Mouse (Mus musculus) adipocyte (in vitro differentiated cells): ENCODE data around the gene Fam19a5.

Experiments used
- DNase-seq: peaks from one replicate; pipeline ENCODE4 v3.0.0-alpha.2; 2016; ENCODE audit warnings: low spot score

Gene Fam19a5

DNA sequence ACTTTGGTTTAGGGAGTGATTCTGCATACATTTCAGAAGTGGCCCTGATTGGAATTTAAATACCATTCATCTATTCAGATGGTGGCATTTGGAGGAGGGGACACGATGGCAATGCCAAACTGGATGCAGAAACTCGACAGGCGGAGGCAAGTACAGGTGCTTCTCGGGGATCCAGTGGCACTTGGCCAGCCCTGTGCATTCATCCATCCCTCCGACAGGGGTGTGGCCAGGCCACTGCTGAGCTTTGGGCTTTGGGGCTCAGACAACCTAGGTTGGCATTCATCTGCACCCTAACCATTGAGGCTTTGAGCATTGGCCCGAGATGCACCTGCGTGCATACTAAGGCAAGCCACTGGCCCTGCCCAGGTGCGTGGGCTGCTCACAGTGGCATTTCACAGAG is 52.6 kb downstream of the Fam19a5 start:
- DNase-seq: no peak

DNA sequence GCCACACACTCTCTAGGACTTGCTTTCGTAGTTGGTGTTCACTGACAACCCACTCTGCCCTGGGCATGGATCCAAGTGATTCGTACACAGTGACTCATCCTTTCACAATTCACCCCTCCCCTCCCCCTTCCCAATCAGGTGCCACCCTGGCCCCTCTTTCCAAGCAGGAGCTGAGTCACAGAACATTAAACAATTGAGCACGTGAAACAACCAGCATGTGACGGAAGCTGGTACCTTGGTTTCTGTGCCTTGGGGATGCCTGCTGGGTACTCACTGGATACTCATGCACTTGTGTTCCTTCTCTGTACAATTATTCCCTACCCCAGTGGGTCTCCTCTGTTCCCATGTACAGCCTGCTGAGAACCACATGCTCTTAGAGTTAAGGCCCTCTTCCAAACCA is 53.0 kb downstream of the Fam19a5 start:
- DNase-seq: no peak

DNA sequence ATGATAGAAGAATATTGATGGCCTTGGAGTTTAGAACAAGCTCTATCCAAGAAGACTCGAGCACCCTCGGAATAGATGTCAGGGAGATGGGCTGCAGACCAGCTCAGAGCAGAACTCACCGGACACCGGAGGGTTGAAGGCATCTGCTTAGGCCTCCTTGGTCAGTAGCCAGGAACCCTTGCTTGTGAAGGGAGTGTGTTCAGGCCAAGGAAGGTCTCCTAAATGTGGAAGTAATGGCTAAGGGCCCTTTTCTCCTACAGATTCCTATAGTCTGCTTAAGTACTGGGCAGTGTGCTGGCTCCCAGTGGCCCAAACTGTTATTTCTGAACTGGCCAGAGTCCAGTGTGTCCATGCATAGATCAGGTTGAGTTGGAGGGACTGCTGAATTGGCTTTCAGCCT is 53.7 kb downstream of the Fam19a5 start:
- no peak for DNase-seq

DNA sequence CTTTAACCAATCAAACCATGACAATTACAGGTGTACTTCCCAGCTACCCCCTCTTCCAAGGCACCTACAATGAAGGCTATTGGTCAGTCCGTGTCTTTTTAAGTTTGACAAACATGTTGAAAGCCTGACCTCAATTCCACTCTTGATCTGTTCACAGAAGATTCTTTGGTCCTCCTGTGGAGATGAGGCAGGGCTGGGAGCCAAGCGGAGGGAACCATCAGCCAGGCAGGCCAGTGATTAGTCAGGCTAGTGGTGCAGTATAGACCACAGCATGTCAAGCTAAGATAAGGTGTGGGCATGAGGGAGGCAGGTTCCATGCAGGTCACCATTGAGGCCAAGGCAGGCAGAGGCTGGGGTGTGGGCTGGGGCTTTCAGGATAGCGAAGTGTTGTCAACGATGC is 54.5 kb downstream of the Fam19a5 start:
- DNase-seq: no peak

DNA sequence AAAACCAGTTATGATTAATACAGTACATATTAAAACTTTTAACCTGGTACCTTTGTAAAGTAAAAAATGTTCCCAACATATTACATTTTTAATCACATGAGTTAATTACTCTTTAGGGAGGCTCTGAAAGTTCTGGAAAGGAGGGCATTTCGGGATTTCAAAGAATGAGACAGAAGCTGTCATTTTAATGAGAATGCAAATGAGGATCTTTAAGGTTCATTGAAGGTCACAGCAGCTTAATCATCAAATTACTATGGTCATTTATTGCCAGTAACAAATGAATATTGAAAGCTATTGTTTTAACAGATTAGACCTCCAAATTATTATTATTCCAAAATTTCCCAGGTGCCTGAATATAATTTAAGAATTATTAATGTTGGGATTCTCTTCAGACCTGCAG is 59.2 kb downstream of the Fam19a5 start:
- DNase-seq: no peak

DNA sequence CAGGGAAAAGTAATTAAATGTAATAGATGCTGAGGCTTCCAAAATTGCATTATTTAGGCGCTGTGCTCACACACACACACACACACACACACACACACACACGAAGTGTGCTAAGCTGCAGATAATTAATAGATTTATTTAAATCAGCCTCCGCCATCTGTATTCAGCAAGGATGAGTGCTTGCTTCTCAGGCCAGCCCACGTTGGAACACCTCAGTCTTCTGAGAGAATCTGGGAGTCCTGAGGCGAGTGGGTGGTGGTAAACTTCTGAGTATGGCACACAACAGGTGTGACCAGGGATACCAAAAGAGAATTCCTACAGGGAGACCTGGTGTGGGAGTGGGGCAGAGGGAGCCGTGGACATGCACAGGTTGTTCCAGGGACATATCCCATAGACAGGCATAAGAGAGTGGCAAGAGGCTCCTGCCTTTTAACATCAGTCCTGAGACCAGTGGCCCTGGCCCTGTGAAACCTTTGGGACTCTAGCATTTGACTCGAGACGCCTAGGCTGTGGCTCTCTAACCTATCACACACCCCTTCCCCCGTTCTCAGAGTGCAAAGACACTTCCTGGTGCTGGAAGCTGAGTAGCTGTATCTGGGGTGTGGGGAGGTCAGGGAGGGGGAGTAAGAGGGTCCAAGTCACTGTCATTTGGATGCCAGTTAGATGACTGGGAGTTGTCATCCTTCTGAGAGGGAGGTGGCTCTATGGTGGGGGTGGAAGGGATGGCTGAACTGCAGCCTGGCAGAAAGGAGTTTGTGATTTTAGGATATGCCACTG is 61.6 kb downstream of the Fam19a5 start:
- DNase-seq: no peak

DNA sequence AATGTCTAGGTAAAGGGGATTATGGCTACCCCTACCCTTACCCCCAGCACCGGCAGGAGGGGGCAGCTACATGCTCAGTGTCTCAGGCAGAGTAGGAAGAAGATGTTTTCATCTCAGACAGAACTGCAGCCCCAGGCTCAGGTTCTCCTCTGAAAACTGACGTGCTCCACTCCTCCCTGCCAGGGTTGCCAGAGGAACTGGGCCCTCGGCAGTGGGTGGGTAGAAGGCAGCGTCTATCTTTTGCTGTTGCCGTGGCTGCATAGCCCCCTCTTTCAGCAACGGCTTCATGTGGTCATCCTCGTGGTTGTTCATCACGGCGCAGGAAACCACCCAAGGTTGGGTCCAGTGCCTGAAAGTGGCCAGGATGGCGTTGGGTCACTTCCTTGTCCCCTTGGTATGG is 62.6 kb downstream of the Fam19a5 start:
- no peak for DNase-seq

DNA sequence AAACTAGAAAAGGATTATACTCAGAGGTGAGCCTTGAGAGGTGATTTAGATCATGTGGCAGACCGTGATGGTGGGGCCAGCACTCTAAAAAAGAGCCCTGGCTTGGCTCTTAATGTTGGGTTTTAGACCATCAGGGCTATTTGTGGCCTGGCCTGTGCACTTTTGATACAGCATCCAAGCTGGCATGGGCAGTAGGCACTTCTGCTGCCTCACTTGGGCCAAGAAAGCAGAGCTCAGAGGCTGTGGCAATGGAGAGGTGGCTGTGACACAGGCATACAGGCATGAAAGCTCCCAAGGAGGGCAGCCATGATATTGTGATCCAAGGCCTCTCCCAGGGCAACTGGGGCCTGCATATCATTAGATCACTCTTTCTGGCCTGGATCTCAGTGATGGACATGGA is 65.1 kb downstream of the Fam19a5 start:
- DNase-seq: no peak

DNA sequence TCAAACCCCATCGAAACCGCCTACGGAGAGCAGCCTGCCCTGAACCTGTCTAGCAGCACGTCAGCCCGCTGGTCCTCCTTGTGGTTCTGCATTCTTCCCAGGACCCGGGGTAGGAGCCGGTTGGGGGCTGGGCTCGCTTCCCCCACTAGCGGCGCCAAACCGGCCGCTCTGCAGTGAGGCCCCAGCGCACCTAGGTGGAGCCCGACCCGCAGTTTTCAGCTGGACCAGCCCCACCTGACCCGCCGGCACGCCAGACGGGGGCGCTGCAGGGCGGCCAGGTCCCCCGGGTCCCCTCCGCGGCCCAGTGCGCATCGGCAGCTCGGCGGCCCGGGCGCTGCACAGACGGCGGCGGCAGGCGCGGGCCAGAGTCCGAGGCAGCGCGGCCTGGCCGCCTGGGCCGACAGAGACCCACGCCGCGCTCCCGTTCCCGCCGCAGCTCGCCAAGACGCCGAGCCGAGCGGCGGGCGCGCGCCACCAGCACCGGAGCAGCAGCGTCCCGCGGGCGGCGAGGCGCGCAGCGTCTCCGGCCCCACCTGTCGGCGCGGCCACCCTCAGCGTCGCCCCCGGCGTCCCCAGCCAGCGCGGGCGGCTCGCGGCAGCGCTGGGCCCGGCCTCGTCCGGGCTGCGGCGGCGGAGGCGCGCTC is 80.0 kb downstream of the Fam19a5 start:
- no peak for DNase-seq

DNA sequence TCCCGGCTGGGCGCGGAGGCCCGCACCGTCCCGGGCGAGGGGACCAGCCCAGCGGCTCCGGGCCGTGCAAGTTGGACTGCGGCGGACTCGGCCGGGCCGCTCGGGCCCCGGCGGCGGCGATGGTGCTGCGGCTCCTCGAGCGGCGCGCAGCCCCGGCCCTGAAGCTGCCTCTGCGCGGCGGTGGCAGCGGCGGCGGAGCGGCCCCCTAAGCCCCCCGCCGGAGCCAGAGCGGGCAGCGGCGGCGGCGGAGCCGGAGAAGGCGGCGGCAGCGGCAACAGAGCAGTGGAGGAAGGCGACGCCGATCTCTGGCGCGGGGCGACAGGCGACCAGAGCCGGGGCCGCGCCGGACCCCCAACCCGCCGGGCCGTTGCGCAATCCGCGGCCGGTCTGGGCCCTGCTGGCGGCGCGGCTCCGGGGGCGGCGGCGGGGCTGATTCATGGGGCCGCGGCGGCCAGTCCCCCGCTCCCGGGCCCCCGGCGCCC is 80.6 kb downstream of the Fam19a5 start:
- DNase-seq: no peak

DNA sequence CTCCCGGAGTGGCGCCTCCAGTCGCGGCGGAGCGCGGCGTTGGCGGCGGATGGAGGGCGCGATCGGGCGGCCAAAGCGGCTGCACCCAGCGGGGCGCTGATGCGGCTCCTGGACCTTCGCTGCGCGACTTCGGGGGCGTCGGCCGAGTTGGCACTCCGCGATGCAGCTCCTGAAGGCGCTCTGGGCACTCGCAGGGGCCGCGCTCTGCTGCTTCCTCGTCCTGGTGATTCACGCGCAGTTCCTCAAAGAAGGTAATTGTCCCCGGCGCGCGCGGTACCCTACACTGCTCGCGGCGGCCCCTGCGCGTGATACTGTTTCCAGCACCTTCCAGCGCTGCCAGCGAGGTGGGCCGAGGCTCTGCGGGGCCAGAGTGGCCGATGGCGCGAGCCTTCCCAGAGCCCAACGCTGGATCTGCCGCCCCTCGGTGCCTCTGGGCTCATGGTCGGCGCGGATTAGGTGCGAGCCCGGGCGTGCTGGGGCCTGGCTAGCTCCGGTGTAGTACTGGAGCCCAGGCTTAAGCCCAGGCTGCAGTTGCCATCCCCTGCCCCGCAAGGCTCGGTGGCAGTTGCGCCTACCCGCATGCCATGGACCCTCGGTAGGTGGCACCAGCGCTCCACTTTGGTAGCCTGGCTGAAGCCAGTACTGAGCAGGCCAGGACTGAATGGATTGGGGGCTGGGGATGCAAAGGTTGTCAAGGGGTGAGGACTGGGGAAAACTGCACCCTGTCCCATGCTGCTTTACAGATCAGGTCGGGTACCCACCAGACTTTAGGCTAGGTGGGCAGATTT is 81.3 kb downstream of the Fam19a5 start:
- no peak for DNase-seq

DNA sequence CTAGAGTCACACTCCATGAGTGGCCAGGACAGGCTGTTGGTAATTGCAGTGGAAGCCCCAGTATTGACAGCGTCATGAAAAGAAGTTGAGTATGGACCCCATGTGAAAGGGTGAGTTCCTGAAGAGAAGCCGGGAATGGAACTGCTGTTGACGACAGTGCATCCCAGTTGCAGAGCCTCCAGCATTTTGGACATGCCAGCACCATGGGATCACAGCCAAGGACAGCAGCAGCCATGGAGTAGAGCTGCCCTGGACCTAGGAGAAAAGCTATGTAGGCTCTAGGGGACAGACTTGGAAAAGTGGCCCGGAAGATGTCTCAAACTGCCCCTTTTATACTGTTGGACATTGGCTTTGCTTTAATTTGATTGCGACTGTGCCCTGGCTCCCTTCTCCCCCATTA is 91.2 kb downstream of the Fam19a5 start:
- DNase-seq: no peak

DNA sequence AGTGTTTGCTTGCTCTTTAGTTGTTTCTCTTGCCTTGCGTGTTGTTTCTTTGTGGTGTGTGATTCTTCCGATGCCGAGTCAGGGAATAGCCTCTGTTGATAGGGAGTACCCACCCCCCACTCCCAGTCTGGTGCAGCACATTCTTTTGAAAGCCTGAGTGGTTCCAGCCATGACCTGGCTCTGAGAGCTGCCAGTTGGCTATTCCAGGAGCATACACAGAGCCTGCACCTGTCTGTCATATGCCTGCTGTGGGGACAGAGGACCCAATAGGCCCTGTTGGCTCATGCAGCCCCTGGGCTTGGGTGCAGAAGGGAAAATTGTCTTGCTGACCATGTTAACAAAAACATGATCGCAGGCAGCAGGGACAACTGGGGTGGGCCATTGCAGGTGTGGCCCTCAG is 92.3 kb downstream of the Fam19a5 start:
- no peak for DNase-seq

DNA sequence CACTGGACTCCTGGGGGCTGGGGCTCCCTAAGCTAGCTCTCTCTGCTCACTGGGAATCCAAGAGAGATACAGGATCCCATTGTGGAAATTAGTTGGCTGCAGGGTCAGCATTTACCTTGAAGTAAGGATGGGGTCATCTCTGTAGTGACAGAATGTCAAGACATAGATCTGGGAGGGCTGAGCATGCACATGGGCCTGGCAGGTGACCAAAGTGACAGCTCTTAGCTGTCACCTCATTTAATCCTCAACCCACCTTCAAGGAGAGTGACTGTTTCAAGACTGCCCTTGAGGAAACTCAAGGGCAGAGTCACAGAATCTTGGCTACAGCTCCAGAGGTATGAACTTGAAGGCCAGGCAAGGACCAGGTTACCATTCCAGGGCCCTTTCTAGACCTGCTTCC is 93.1 kb downstream of the Fam19a5 start:
- DNase-seq: no peak

DNA sequence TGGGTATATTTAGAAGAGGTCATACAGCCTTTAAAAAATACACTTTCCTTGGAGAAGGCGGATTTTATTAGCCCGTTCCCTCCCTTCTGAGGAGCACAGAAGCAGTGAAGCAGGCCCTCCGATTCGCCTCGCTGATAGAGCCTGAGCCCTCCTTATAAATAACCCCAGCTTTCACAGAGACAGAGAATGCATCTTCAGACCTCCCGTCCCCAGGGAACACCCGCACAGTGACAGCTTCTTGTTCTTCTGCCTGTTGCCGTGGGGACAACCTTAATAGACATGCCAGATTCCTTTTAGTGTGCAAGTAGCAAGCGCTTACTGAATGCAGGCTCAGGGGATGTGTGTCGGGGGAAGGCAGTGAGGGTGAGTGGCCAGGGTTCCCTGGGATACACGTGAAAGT is 94.2 kb downstream of the Fam19a5 start:
- no peak for DNase-seq

DNA sequence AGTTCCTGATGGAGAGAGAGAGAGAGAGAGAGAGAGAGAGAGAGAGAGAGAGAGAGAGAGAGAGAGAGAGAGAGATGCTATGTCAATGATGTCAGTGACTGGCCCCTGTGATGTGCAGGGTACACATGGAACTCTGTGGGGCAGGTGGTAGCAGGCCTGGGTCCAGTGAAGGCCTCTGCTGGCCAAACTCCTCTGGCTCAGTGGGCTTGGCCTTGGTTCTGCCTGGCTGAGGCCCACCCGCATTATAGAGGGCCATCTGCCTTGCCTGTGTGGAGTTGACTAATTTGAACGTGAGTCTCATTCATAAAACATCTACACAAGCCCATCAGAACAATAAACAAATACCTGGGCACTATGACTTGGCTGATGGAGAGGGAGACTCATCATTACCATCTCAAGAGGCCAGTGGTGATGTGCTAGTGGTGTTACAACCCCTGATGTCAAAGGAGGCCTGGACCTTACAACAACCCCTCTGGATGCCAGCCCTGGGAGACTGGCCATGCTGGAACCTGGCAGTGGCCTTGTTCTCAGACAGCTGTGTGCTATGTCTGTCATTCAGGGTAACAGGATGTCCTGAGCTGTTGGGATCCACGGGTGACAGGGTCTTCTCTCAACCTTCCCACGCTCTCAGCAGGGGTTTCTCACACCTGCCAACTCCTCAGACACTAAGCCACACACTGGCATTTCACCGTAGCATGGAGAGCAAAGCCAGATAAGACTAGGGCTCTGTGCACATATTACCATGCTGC is 102.4 kb downstream of the Fam19a5 start:
- no peak for DNase-seq

DNA sequence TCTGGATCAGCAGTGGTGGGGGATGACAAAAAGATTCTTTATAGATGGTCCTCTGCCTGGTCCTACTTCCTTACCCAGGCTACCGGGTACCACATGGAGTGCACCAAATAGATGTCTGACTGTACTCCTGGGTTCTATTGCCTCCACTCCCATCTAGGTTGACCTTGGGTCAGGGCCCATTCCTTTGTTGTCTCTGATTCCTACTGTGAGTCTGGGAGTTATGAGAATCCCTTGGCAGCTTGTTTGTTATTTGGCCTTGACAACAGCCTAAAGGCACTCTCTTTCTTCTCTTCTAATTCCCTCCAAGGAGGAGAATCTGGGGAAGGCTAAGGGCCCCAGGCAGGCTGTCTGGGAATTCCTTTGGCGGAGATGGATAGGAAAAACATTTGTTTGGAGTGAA is 105.6 kb downstream of the Fam19a5 start:
- DNase-seq: no peak

DNA sequence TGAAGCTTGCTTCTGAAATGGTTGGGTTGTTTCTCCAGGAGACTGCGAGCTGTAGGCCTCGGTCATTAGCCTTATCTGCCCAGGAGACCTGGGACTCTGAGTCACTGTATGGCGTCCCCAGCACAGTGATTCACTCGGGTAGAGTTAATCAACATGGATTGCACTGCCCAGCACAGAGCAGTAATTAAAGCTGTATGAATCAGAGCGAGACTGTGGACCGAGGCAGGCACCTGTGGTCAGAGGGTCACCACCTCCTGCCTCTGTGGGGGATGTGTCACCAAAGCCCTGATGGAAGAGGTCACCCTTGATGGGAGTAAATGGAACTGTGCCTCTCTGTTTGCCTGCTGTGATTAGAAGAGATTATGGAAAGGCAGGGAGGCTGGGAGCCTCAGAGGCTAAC is 110.5 kb downstream of the Fam19a5 start:
- DNase-seq: no peak

DNA sequence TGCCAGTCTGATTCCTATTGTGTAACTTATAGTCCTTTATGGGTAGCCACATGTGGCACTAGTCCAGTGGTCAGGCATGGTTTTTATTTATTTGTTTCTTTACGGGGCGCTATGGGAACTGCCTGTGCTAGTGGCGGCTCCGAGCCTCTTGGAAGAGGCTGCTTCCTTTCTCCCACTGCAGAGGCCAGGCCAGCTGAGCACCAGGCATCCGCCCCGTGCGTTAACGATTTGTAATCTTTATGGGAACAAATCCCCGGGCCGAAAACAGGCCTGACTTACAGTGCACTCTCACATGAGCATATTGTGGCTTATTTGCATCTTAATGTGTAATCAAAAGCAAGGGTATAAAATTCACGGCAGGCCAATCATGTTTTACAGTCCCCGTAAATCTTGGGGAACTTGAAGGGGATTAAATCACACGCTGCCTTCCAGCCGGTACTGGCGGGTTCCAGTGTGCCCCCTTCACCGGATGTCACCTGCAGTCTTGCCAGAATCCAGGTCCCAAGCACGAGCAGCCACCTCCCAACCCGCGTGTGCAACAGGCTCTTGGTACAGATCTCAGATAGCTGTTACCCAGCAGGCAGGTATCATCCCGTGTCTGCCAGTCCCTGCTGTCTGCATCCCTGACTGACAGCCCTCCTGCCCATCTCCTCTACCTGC is 112.5 kb downstream of the Fam19a5 start:
- no peak for DNase-seq

DNA sequence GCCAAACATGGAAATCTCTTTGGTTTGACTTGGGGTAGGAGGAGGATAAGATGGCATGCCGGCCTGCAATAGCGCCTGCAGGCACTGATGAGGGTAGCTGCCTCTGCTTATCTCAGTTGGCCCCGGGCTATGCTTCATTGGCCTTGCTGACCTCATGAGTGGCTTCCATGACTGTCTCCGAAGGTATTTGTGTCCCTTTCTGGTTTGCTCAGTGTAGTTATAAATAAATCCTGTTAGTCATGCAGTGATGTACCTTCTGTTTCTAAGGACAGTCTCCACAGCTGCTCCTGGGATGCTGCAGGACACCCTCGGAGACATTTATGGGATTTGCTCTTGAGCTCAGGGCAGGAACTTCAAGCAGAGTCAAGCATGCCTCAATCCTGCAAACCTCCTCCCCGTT is 115.6 kb downstream of the Fam19a5 start:
- no peak for DNase-seq

DNA sequence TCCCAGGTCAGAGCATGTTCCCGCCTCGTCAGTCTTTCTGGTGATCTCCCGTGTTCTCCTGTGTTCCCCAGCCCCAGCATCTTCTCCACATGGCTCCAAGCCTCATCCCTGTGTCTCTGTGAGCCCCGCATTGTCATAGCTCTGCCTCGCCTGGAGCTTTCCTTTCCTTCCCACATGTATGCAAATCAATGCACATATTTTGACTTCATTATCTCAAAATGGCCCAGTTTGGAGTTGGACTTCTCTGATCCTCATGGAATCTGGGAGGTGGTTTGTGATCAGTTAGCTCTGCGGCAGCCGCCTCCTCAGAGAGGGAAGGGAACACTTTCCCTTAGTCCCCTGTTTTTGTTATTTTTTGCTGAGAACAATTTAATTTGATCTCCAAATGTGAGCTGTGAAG is 117.9 kb downstream of the Fam19a5 start:
- DNase-seq: no peak
